Mouse (Mus musculus): ENCODE results near the gene Ankrd17. TPM values are rescaled to one million over a fixed set of nuclear protein-coding genes. Genes with fewer than 3 reads are reported as not detected.

The Ankrd17 gene
- polyA plus RNA-seq, 1 experiment: 47.1 TPM

DNA sequence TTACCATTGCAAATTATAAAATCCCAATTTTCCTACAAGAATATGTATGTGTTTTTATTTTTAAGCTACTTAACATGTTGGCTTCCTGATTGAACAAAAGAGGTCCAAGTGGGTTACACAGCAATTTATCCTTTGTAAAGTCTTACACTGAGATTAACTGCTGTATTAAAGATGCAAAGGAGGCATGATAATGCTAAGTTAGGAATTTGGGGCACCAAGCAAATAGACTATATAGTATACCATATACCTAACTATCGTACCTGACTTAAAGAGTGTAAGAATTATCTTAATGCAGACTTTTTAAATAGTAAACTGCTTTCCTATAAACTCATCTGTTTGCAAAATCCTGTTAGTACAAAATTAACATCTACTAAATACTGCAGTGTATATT, 26.4 kb downstream of the Ankrd17 start:
- 92% methylated on average over 1 of the region's 1 CpGs for WGBS
- DNase-seq: no peak
- TF ChIP-seq POLR2A (IDR thresholded peaks at IDR 0.05; ENCODE audit: control insufficient read depth, extremely low read depth, insufficient read depth, low read length, poor library complexity) (no peak), CTCF (IDR thresholded peaks at IDR 0.05; ENCODE audit: borderline replicate concordance, control insufficient read depth, extremely low read depth, insufficient read depth, low read length, poor library complexity) (no peak)
- Histone ChIP-seq H3K4me3 (ENCODE audit: control insufficient read depth, insufficient read depth, low read length) (no peak overlapping the region), H3K27ac (ENCODE audit: control insufficient read depth, insufficient read depth, low read length) (no peak overlapping the region), H3K27me3 (ENCODE audit: control insufficient read depth, insufficient read depth, low read length) (no peaks in the 10 kb centered on the region), H3K4me1 (replicated peaks; ENCODE audit: control insufficient read depth, insufficient read depth, low read length) (no peaks in the 10 kb centered on the region), H3K36me3 (ENCODE audit: control insufficient read depth, insufficient read depth, low read length) (no peaks in the 10 kb centered on the region)

DNA sequence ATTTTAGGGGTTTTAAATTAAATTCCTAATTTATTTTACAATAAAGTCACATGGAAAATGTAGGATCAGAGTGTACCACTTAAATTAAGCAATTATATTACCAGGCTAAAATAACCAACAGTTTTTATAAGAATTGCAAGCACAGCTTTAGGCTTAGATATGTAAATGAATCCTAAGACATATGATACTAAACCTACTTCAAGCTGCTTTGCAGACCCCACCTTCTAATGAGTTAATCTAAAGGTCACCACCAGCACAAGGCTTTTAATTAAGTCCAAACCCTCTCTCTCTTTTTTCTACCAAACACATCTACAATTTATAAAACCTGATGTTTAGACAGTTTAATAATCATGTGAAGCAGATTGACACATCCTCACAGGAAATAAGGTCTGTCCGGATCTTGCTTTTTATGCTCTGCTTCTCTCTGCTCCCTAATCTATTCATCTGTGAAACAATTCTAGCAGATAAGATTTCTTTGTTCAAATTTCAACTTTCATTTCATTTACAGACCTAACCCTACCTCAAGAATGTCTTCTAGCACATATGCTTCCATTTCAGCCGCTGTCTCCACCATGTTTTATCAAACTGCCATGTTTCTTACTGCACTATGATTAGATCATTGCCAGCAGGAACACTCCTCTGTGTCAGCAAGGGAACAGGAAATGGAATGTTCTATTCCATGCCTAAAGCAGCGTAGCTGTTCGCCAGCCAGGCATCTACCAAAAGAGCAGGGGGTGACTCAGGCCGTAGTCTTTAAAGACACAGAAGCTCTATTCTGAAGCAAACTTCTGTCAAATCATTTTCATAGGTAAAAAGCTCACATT, 27.0 kb downstream of the Ankrd17 start:
- 19% methylated on average over 5 of the region's 5 CpGs for WGBS
- Histone ChIP-seq H3K27ac (ENCODE audit: control insufficient read depth, insufficient read depth, low read length) (peak overlapping the region; percentile 4; the same call in 1 of the 2 replicates), H3K4me3 (ENCODE audit: control insufficient read depth, insufficient read depth, low read length) (no peak overlapping the region), H3K4me1 (replicated peaks; ENCODE audit: control insufficient read depth, insufficient read depth, low read length) (no peaks in the 10 kb centered on the region), H3K36me3 (ENCODE audit: control insufficient read depth, insufficient read depth, low read length) (no peaks in the 10 kb centered on the region), H3K27me3 (ENCODE audit: control insufficient read depth, insufficient read depth, low read length) (no peaks in the 10 kb centered on the region)
- peak; percentile 12 for DNase-seq
- TF ChIP-seq POLR2A (IDR thresholded peaks at IDR 0.05; ENCODE audit: control insufficient read depth, extremely low read depth, insufficient read depth, low read length, poor library complexity) (no peak), CTCF (IDR thresholded peaks at IDR 0.05; ENCODE audit: borderline replicate concordance, control insufficient read depth, extremely low read depth, insufficient read depth, low read length, poor library complexity) (no peak)

DNA sequence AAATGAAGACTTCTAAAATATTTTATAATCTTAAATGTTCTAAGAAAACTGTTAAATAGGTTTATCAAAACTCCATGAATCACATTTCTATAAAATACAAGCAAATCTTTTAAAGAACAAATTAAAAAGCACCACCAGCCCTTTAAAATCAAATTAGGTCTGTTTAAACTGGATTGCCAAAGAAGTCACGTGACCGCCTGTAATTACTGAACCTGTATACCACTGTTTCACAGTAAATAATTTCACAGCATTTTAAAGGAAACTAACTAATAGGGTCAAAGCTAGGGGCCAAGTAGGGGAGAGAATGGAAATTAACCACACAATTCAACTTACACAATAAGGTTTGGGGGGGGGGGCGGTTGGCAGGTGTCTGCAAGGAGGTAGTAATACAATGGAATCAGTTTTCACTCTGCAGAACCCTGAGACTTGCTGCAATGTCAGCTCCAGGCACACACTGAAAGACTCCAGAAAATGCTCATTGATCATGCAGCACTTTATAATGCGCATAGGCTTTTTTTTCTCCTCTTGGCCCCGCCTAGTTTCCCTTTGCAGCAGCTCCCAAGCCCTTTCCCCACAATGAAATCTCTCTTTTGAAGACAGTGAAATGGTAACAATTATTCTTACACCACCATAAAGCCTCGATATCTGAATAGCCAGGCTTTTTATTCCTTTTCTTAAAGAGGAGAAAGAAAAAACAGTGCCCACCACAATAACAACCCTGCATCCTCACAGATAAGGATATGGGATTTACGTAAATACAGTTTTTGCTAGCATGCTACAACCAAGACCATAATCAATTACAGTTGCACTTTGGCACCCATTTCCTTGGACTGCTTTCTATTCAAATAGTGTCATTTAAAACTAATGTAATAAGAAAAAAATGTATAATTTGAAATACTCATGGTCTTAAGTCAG, 27.9 kb downstream of the Ankrd17 start:
- TF ChIP-seq CTCF (IDR thresholded peaks at IDR 0.05; ENCODE audit: borderline replicate concordance, control insufficient read depth, extremely low read depth, insufficient read depth, low read length, poor library complexity) (no peak), POLR2A (IDR thresholded peaks at IDR 0.05; ENCODE audit: control insufficient read depth, extremely low read depth, insufficient read depth, low read length, poor library complexity) (no peak)
- Histone ChIP-seq H3K27me3 (ENCODE audit: control insufficient read depth, insufficient read depth, low read length) (no peaks in the 10 kb centered on the region), H3K4me3 (ENCODE audit: control insufficient read depth, insufficient read depth, low read length) (no peak overlapping the region), H3K4me1 (replicated peaks; ENCODE audit: control insufficient read depth, insufficient read depth, low read length) (no peaks in the 10 kb centered on the region), H3K36me3 (ENCODE audit: control insufficient read depth, insufficient read depth, low read length) (no peaks in the 10 kb centered on the region), H3K27ac (ENCODE audit: control insufficient read depth, insufficient read depth, low read length) (no peak overlapping the region)
- no peak for DNase-seq
- WGBS: 92% methylated on average over 7 of the region's 7 CpGs

DNA sequence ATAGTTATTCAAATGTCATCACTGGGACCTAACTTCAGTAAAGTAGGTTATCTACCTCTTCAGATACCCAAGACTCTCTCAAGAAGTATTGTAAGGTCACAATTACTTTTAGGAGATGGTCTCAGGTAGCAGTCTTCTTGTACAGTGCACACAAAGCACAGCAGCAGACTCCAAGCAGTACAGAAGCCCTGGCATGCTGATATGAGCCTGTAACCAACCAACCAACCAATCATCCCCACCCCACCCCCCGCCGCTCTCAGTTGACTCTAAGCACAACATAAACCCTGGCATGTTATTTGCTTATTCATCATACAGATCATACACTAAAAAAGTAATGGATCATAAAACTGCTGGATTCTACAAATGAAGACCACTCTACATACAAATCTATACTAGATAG, 33.9 kb downstream of the Ankrd17 start:
- Histone ChIP-seq H3K4me1 (replicated peaks; ENCODE audit: control insufficient read depth, insufficient read depth, low read length) (no peaks in the 10 kb centered on the region), H3K27me3 (ENCODE audit: control insufficient read depth, insufficient read depth, low read length) (no peaks in the 10 kb centered on the region), H3K36me3 (ENCODE audit: control insufficient read depth, insufficient read depth, low read length) (no peaks in the 10 kb centered on the region), H3K4me3 (ENCODE audit: control insufficient read depth, insufficient read depth, low read length) (no peak overlapping the region), H3K27ac (ENCODE audit: control insufficient read depth, insufficient read depth, low read length) (no peak overlapping the region)
- 99% methylated on average over 2 of the region's 2 CpGs for WGBS
- TF ChIP-seq CTCF (IDR thresholded peaks at IDR 0.05; ENCODE audit: borderline replicate concordance, control insufficient read depth, extremely low read depth, insufficient read depth, low read length, poor library complexity) (no peak), POLR2A (IDR thresholded peaks at IDR 0.05; ENCODE audit: control insufficient read depth, extremely low read depth, insufficient read depth, low read length, poor library complexity) (no peak)
- DNase-seq: no peak

DNA sequence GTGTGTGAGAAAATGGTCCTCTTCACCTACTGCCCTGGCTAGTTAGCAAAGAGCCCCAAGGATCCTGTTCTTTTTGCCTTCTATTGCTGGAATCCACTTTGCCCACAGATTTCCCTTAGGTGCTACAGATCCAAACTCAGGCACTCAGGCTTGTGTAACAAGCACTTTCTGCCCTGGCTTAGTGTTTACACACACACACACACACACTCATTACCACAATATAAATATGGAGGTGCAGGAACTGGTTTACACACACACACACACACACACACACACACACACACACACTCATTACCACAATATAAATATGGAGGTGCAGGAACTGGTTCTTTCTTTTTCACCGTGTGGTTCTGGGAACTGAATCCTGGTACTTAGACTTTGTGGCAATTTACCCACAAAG, 35.3 kb downstream of the Ankrd17 start:
- Histone ChIP-seq H3K27ac (ENCODE audit: control insufficient read depth, insufficient read depth, low read length) (no peak overlapping the region; the same call in 1 of the 2 replicates), H3K36me3 (ENCODE audit: control insufficient read depth, insufficient read depth, low read length) (no peaks in the 10 kb centered on the region), H3K4me3 (ENCODE audit: control insufficient read depth, insufficient read depth, low read length) (no peak overlapping the region), H3K4me1 (replicated peaks; ENCODE audit: control insufficient read depth, insufficient read depth, low read length) (no peaks in the 10 kb centered on the region), H3K27me3 (ENCODE audit: control insufficient read depth, insufficient read depth, low read length) (no peaks in the 10 kb centered on the region)
- DNase-seq: no peak
- TF ChIP-seq CTCF (IDR thresholded peaks at IDR 0.05; ENCODE audit: borderline replicate concordance, control insufficient read depth, extremely low read depth, insufficient read depth, low read length, poor library complexity) (no peak), POLR2A (IDR thresholded peaks at IDR 0.05; ENCODE audit: control insufficient read depth, extremely low read depth, insufficient read depth, low read length, poor library complexity) (no peak)
- 7% methylated on average over 1 of the region's 1 CpGs for WGBS

DNA sequence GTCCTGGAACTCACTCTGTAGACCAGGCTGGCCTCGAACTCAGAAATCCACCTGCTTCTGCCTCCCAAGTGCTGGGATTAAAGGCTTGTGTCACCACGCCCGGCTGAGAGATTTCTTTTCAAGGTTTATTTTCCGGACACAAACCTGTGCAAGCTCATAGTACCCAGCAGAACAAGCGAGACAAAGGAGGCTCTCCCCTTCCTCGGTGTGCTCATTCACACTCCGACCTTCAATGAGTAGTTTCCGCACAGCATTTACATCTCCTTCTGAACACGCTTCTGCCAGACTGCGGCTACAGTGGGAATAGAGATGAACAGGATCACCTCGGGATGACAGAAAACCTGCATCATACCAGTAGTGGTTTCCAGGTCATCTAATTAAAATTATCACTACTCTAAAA, 68.0 kb downstream of the Ankrd17 start:
- Histone ChIP-seq H3K27ac (ENCODE audit: control insufficient read depth, insufficient read depth, low read length) (no peak overlapping the region), H3K4me3 (ENCODE audit: control insufficient read depth, insufficient read depth, low read length) (no peak overlapping the region), H3K36me3 (ENCODE audit: control insufficient read depth, insufficient read depth, low read length) (peaks cover 34% of the 10 kb centered on the region), H3K27me3 (ENCODE audit: control insufficient read depth, insufficient read depth, low read length) (no peaks in the 10 kb centered on the region), H3K4me1 (replicated peaks; ENCODE audit: control insufficient read depth, insufficient read depth, low read length) (no peaks in the 10 kb centered on the region)
- no peak for TF ChIP-seq CTCF (IDR thresholded peaks at IDR 0.05; ENCODE audit: borderline replicate concordance, control insufficient read depth, extremely low read depth, insufficient read depth, low read length, poor library complexity)
- no peak for TF ChIP-seq POLR2A (IDR thresholded peaks at IDR 0.05; ENCODE audit: control insufficient read depth, extremely low read depth, insufficient read depth, low read length, poor library complexity)
- no peak for DNase-seq
- WGBS: 96% methylated on average over 11 of the region's 11 CpGs

Data from thymus, adult 2 months (tissue).